In genomic region chr5:113190558-113190957, GRCm38 (mm10) we compare ENCODE assay signal across 34 mouse cellular contexts. TPM values are rescaled to one million over a fixed set of nuclear protein-coding genes. Genes with fewer than 3 reads are reported as not detected.
DNase-seq lines count a peak whose midpoint lies in the region; ATAC-seq and TF ChIP-seq lines count a peak whose summit lies in the region.
"Had no signal": no experiment of that assay in that cellular context is flagged by ENCODE, and none has a peak within 500 bp of the region (broad histone marks: within the 10 kb centered on the region; RNA-seq: fewer than 3 reads in every experiment).

No protein-coding gene starts in this region.

- no peak for DNase-seq in heart, adult 2 months
- DNase-seq in heart, postnatal 10 days = no peak
- no peak for DNase-seq in lung, postnatal 25 days (ENCODE audit: low spot score)
- DNase-seq in midbrain, embryonic 11.5 days (ENCODE audit: low spot score, missing footprints) = peak; percentile 62
- no peak for DNase-seq in limb, embryonic 11.5 days (ENCODE audit: low spot score)
- no peak for DNase-seq in thymus, postnatal 0 days (ENCODE audit: low spot score)
- DNase-seq: adrenal gland, adult 2 months; B cell, adult 2 months; cerebellum, adult 11 months; cerebellum, adult 9-10 months; cerebellum, postnatal 36 days; embryo, embryonic 11 days; forebrain, postnatal 0 days; gastrocnemius, postnatal 14 days; heart, adult 11 months; heart, postnatal 4 days; kidney, adult 9 months; kidney, postnatal 10 days; thymus, adult 2 months; thymus, postnatal 4 days had no signal

- H3K79me2 ChIP-seq in heart, adult 2 months (replicated peaks; ENCODE audit: control insufficient read depth, insufficient read depth, low read length) = no peaks in the 10 kb centered on the region; the same call in 1 of the 2 replicates

- peaks cover 5% of the 10 kb centered on the region for H3K4me1 ChIP-seq in heart, adult 2 months (ENCODE audit: control insufficient read depth, insufficient read depth, low read length)
- H3K4me1 ChIP-seq in lung, embryonic 16.5 days (replicated peaks; ENCODE audit: control insufficient read depth, insufficient read depth, low read length) = no peaks in the 10 kb centered on the region; the same call in 1 of the 2 replicates
- peaks cover 3% of the 10 kb centered on the region; the same call in 1 of the 2 replicates for H3K4me1 ChIP-seq in midbrain, embryonic 11.5 days (ENCODE audit: control insufficient read depth, insufficient read depth, low read length)
- peaks cover 11% of the 10 kb centered on the region for H3K4me1 ChIP-seq in midbrain, embryonic 16.5 days (ENCODE audit: control insufficient read depth, insufficient read depth, low read length)
- peaks cover 3% of the 10 kb centered on the region; the same call in 1 of the 2 replicates for H3K4me1 ChIP-seq in limb, embryonic 11.5 days (ENCODE audit: control insufficient read depth, insufficient read depth, low read length)
- H3K4me1 ChIP-seq: liver, embryonic 15.5 days had no signal

- H3K36me3 ChIP-seq in heart, adult 2 months (ENCODE audit: control insufficient read depth, insufficient read depth, low read length) = no peaks in the 10 kb centered on the region
- H3K36me3 ChIP-seq in lung, embryonic 16.5 days (ENCODE audit: control insufficient read depth, insufficient read depth, low read length) = no peaks in the 10 kb centered on the region
- no peaks in the 10 kb centered on the region; the same call in 1 of the 2 replicates for H3K36me3 ChIP-seq in midbrain, embryonic 11.5 days (ENCODE audit: control insufficient read depth, insufficient read depth, low read length)
- no peaks in the 10 kb centered on the region for H3K36me3 ChIP-seq in midbrain, embryonic 16.5 days (ENCODE audit: control insufficient read depth, insufficient read depth, low read length)
- no peaks in the 10 kb centered on the region for H3K36me3 ChIP-seq in limb, embryonic 11.5 days (ENCODE audit: control insufficient read depth, insufficient read depth, low read length)
- H3K36me3 ChIP-seq: embryonic facial prominence, embryonic 13.5 days; limb, embryonic 12.5 days; liver, embryonic 15.5 days; neural tube, embryonic 13.5 days had no signal

- WGBS in heart, adult 2 months = 42% methylated on average over 14 of the region's 14 CpGs
- 54% methylated on average over 14 of the region's 14 CpGs for WGBS in lung, embryonic 16.5 days
- 79% methylated on average over 14 of the region's 14 CpGs for WGBS in midbrain, embryonic 11.5 days
- 81% methylated on average over 14 of the region's 14 CpGs for WGBS in midbrain, embryonic 16.5 days
- 54% methylated on average over 14 of the region's 14 CpGs for WGBS in limb, embryonic 11.5 days

- H3K27me3 ChIP-seq in heart, adult 2 months (ENCODE audit: control insufficient read depth, insufficient read depth, low read length) = no peaks in the 10 kb centered on the region
- H3K27me3 ChIP-seq in lung, embryonic 16.5 days (ENCODE audit: control insufficient read depth, insufficient read depth, low read depth, low read length) = no peaks in the 10 kb centered on the region
- no peaks in the 10 kb centered on the region for H3K27me3 ChIP-seq in midbrain, embryonic 11.5 days (ENCODE audit: control insufficient read depth, insufficient read depth, low read length)
- no peaks in the 10 kb centered on the region for H3K27me3 ChIP-seq in midbrain, embryonic 16.5 days (ENCODE audit: control insufficient read depth, insufficient read depth, low read depth, low read length)
- no peaks in the 10 kb centered on the region for H3K27me3 ChIP-seq in limb, embryonic 11.5 days (ENCODE audit: control insufficient read depth, insufficient read depth, low read length)
- H3K27me3 ChIP-seq: embryonic facial prominence, embryonic 13.5 days; intestine, embryonic 15.5 days; limb, embryonic 12.5 days; liver, embryonic 15.5 days; neural tube, embryonic 13.5 days had no signal

- TF ChIP-seq POLR2A in heart, adult 2 months (IDR thresholded peaks at IDR 0.05; ENCODE audit: insufficient read depth, low read depth, low read length) = no peak

- no peak overlapping the region for H3K4me2 ChIP-seq in lung, embryonic 16.5 days (ENCODE audit: low read depth, low read length)
- H3K4me2 ChIP-seq in midbrain, embryonic 11.5 days = no peak overlapping the region
- no peak overlapping the region for H3K4me2 ChIP-seq in midbrain, embryonic 16.5 days (ENCODE audit: low read length)
- no peak overlapping the region for H3K4me2 ChIP-seq in limb, embryonic 11.5 days (ENCODE audit: low read depth, severe bottlenecking)
- H3K4me2 ChIP-seq: embryonic facial prominence, embryonic 13.5 days; heart, embryonic 11.5 days; intestine, embryonic 15.5 days; limb, embryonic 12.5 days; liver, embryonic 15.5 days; neural tube, embryonic 13.5 days had no signal

- H3K9ac ChIP-seq in heart, adult 2 months (ENCODE audit: low read depth, low read length) = no peak overlapping the region
- peak overlapping the region; percentile 10; the same call in 1 of the 2 replicates for H3K9ac ChIP-seq in lung, embryonic 16.5 days (ENCODE audit: low read length)
- H3K9ac ChIP-seq in midbrain, embryonic 11.5 days (ENCODE audit: low read length) = no peak overlapping the region
- no peak overlapping the region for H3K9ac ChIP-seq in midbrain, embryonic 16.5 days (ENCODE audit: low read depth, low read length)
- H3K9ac ChIP-seq in limb, embryonic 11.5 days (ENCODE audit: low read length) = peak overlapping the region; percentile 22; the same call in 1 of the 2 replicates
- H3K9ac ChIP-seq: embryonic facial prominence, embryonic 13.5 days; intestine, embryonic 15.5 days; limb, embryonic 12.5 days; liver, embryonic 15.5 days; neural tube, embryonic 13.5 days had no signal

- TF ChIP-seq CTCF in heart, adult 2 months (IDR thresholded peaks at IDR 0.05) = no peak

- H3K9me3 ChIP-seq in lung, embryonic 16.5 days (ENCODE audit: control insufficient read depth, low read length) = no peaks in the 10 kb centered on the region
- no peaks in the 10 kb centered on the region for H3K9me3 ChIP-seq in midbrain, embryonic 11.5 days (ENCODE audit: control insufficient read depth, low read length)
- H3K9me3 ChIP-seq in midbrain, embryonic 16.5 days (replicated peaks; ENCODE audit: control insufficient read depth, low read length, poor library complexity, severe bottlenecking) = no peaks in the 10 kb centered on the region
- no peaks in the 10 kb centered on the region for H3K9me3 ChIP-seq in limb, embryonic 11.5 days (ENCODE audit: control insufficient read depth, low read length)
- H3K9me3 ChIP-seq: embryonic facial prominence, embryonic 13.5 days; intestine, embryonic 15.5 days; limb, embryonic 12.5 days; liver, embryonic 15.5 days; neural tube, embryonic 13.5 days had no signal

- ATAC-seq in lung, embryonic 16.5 days (ENCODE audit: low read depth) = no peak
- no peak for ATAC-seq in midbrain, embryonic 11.5 days (ENCODE audit: low FRiP score)
- ATAC-seq in midbrain, embryonic 16.5 days = no peak
- no peak for ATAC-seq in limb, embryonic 11.5 days (ENCODE audit: insufficient number of reproducible peaks, low FRiP score, low TSS enrichment, low read depth)
- ATAC-seq: activated CD4-positive, CD25-positive, alpha-beta regulatory T cell, adult 4 months; forebrain, postnatal 0 days; hindbrain, postnatal 0 days; intestine, embryonic 15.5 days had no signal

- TF ChIP-seq EP300 in heart, adult 2 months (IDR thresholded peaks at IDR 0.05; ENCODE audit: insufficient read depth, low read depth, low read length) = no peak

- intact Hi-C loops in heart, adult 2 months (cut with DNase I) = loop anchor here (5.0 kb wide), 1 partner anchor 1732 kb away; the partner anchor contains the start of gene Oasl1
- intact Hi-C loops in heart, postnatal 10 days (cut with DNase I) = no loop called here

- peak overlapping the region; percentile 38 for H3K27ac ChIP-seq in heart, adult 2 months
- H3K27ac ChIP-seq in lung, embryonic 16.5 days (ENCODE audit: low read length) = no peak overlapping the region
- H3K27ac ChIP-seq in midbrain, embryonic 11.5 days (ENCODE audit: low read depth, low read length) = no peak overlapping the region
- no peak overlapping the region for H3K27ac ChIP-seq in midbrain, embryonic 16.5 days (ENCODE audit: low read length)
- no peak overlapping the region for H3K27ac ChIP-seq in limb, embryonic 11.5 days (replicated peaks; ENCODE audit: low read depth, low read length)
- H3K27ac ChIP-seq: embryonic facial prominence, embryonic 13.5 days; hindbrain, postnatal 0 days; intestine, embryonic 15.5 days; limb, embryonic 12.5 days; liver, embryonic 15.5 days; neural tube, embryonic 13.5 days had no signal

- no peak overlapping the region for H3K4me3 ChIP-seq in heart, adult 2 months
- H3K4me3 ChIP-seq in lung, embryonic 16.5 days (ENCODE audit: low read length) = no peak overlapping the region
- no peak overlapping the region for H3K4me3 ChIP-seq in midbrain, embryonic 11.5 days (ENCODE audit: low read depth, low read length)
- H3K4me3 ChIP-seq in midbrain, embryonic 16.5 days (ENCODE audit: low read depth, low read length) = no peak overlapping the region
- H3K4me3 ChIP-seq in limb, embryonic 11.5 days (ENCODE audit: low read depth, low read length) = no peak overlapping the region
- H3K4me3 ChIP-seq: embryonic facial prominence, embryonic 13.5 days; intestine, embryonic 15.5 days; limb, embryonic 12.5 days; liver, embryonic 15.5 days; neural tube, embryonic 13.5 days had no signal

RNA-seq across cellular contexts. Expression of gene 2900026A02Rik, which starts 30.5 kb away (rescaled TPM):
- 10 to 100 TPM; 19.2 to 21.4 TPM for total RNA-seq in heart, adult 2 months (2021)
- 18.0 and 24.5 TPM in 2 replicates for polyA plus RNA-seq in heart, adult 2 months (2012; rRNA removed)
- total RNA-seq in heart, postnatal 10 days (2021) = 10 to 100 TPM; 46.9 to 51.4 TPM
- 12.6 TPM in 2 replicates for polyA plus RNA-seq in lung, embryonic 16.5 days (2015; fragmentation: Nextera tagmentation; extraction: Ambion mirVana)
- 0.98 and 1.2 TPM in 2 replicates for polyA plus RNA-seq in midbrain, embryonic 11.5 days (2014; fragmentation: Nextera tagmentation; extraction: Ambion mirVana)
- 3.8 and 4.2 TPM in 2 replicates for polyA plus RNA-seq in midbrain, embryonic 16.5 days (2015; fragmentation: Nextera tagmentation; extraction: Ambion mirVana)
- 1.3 and 1.7 TPM in 2 replicates for polyA plus RNA-seq in limb, embryonic 11.5 days (2014; fragmentation: Nextera tagmentation; extraction: Ambion mirVana)
- 3.8 and 3.9 TPM in 2 replicates for polyA plus RNA-seq in thymus, postnatal 0 days (2015; fragmentation: Nextera tagmentation; extraction: Ambion mirVana)

RNA-seq across cellular contexts. Expression of gene Tmem211, which starts 36.2 kb away (rescaled TPM):
- total RNA-seq in heart, adult 2 months (2021) = not detected
- not detected in 2 replicates for polyA plus RNA-seq in heart, adult 2 months (2012; rRNA removed)
- not detected for total RNA-seq in heart, postnatal 10 days (2021)
- polyA plus RNA-seq in lung, embryonic 16.5 days (2015; fragmentation: Nextera tagmentation; extraction: Ambion mirVana) = not detected in 2 replicates
- 0.16 TPM in 1 of 2 replicates, not detected in the other for polyA plus RNA-seq in midbrain, embryonic 11.5 days (2014; fragmentation: Nextera tagmentation; extraction: Ambion mirVana)
- not detected in 2 replicates for polyA plus RNA-seq in midbrain, embryonic 16.5 days (2015; fragmentation: Nextera tagmentation; extraction: Ambion mirVana)
- not detected in 2 replicates for polyA plus RNA-seq in limb, embryonic 11.5 days (2014; fragmentation: Nextera tagmentation; extraction: Ambion mirVana)
- 0.09 TPM in 1 of 2 replicates, not detected in the other for polyA plus RNA-seq in thymus, postnatal 0 days (2015; fragmentation: Nextera tagmentation; extraction: Ambion mirVana)
- total RNA-seq: adrenal gland, adult 2 months; forebrain, postnatal 0 days; gastrocnemius, postnatal 14 days; heart, postnatal 4 days; left cerebral cortex, postnatal 10 days; liver, adult 2 months had no signal
- polyA plus RNA-seq: activated CD4-positive, CD25-positive, alpha-beta regulatory T cell, adult 4 months; adrenal gland, adult 2 months; embryonic facial prominence, embryonic 13.5 days; forebrain, postnatal 0 days; heart, embryonic 11.5 days; heart, embryonic 16.5 days; intestine, embryonic 15.5 days; large intestine, adult 2 months; limb, embryonic 12.5 days; liver, adult 2 months; liver, embryonic 15.5 days; thymus, adult 2 months had no signal

Comparison
In these comparisons a context has a peak if more than half of its experiments do, and no peak if none do; other contexts are left out.
1. H3K9ac ChIP-seq: peak in lung, embryonic 16.5 days (single experiment) and limb, embryonic 11.5 days (single experiment); none in heart, adult 2 months (single experiment), midbrain, embryonic 11.5 days (single experiment) and midbrain, embryonic 16.5 days (single experiment).